Mouse (Mus musculus): Measurements from ENCODE around the gene Mybbp1a.
"Not testable (repeated sequence)": the region's sequence is repeated elsewhere in the genome, so short reads cannot be mapped to it uniquely, and the experiment has no call there.

The Mybbp1a gene

GRCm38 (mm10) chr11:72413016-72413415 is 28.1 kb upstream of the Mybbp1a start:
- DNase-seq (ENCODE audit: low spot score in 2 of 2), result no peak

GRCm38 (mm10) chr11:72413601-72414190 is 27.5 kb upstream of the Mybbp1a start:
- DNase-seq (ENCODE audit: low spot score in 2 of 2), result no peak

GRCm38 (mm10) chr11:72415155-72415554 is 26.0 kb upstream of the Mybbp1a start:
- no peak for DNase-seq (ENCODE audit: low spot score in 2 of 2)

- DNase-seq (ENCODE audit: low spot score in 2 of 2), result no peak
Observed at GRCm38 (mm10) chr11:72416666-72417065, 24.5 kb upstream of the Mybbp1a start.

GRCm38 (mm10) chr11:72417376-72417775 is 23.8 kb upstream of the Mybbp1a start:
- no peak for DNase-seq (ENCODE audit: low spot score in 2 of 2)

GRCm38 (mm10) chr11:72418227-72418626 is 22.9 kb upstream of the Mybbp1a start:
- no peak for DNase-seq (ENCODE audit: low spot score in 2 of 2)

- no peak for DNase-seq (ENCODE audit: low spot score in 2 of 2)
Observed at GRCm38 (mm10) chr11:72419006-72419405, 22.1 kb upstream of the Mybbp1a start.

GRCm38 (mm10) chr11:72420460-72421122 is 20.6 kb upstream of the Mybbp1a start:
- DNase-seq (ENCODE audit: low spot score in 2 of 2), result no peak

- no peak for DNase-seq (ENCODE audit: low spot score in 2 of 2)
Observed at GRCm38 (mm10) chr11:72421518-72422278, 19.5 kb upstream of the Mybbp1a start.

- no peak for DNase-seq (ENCODE audit: low spot score in 2 of 2)
Observed at GRCm38 (mm10) chr11:72423686-72424085, 17.5 kb upstream of the Mybbp1a start.

GRCm38 (mm10) chr11:72425201-72425600 is 16.0 kb upstream of the Mybbp1a start:
- no peak for DNase-seq (ENCODE audit: low spot score in 2 of 2)

- no peak for DNase-seq (ENCODE audit: low spot score in 2 of 2)
Observed at GRCm38 (mm10) chr11:72426884-72427283, 14.3 kb upstream of the Mybbp1a start.

- peak; percentile 57 to 80 for DNase-seq (ENCODE audit: low spot score in 2 of 2)
Observed at GRCm38 (mm10) chr11:72428694-72429093, 12.5 kb upstream of the Mybbp1a start.

GRCm38 (mm10) chr11:72429288-72429690 is 11.9 kb upstream of the Mybbp1a start:
- peak; percentile 60 to 71 for DNase-seq (ENCODE audit: low spot score in 2 of 2)

GRCm38 (mm10) chr11:72430311-72431068 is 10.7 kb upstream of the Mybbp1a start:
- not testable (repeated sequence) for DNase-seq (ENCODE audit: low spot score in 2 of 2)

GRCm38 (mm10) chr11:72434963-72435693 is 6.0 kb upstream of the Mybbp1a start, which contains the start of gene Ggt6:
Gene Ggt6, plus strand, starts transcription at chr11:72435526.
- DNase-seq (ENCODE audit: low spot score in 2 of 2), result no peak

GRCm38 (mm10) chr11:72435694-72436045 is 5.5 kb upstream of the Mybbp1a start:
- no peak for DNase-seq (ENCODE audit: low spot score in 2 of 2)

- no peak for DNase-seq (ENCODE audit: low spot score in 2 of 2)
Observed at GRCm38 (mm10) chr11:72436271-72436670, 4.9 kb upstream of the Mybbp1a start.

- DNase-seq (ENCODE audit: low spot score in 2 of 2), result no peak
Observed at GRCm38 (mm10) chr11:72436756-72437650, 4.2 kb upstream of the Mybbp1a start.

GRCm38 (mm10) chr11:72438411-72438810 is 2.7 kb upstream of the Mybbp1a start:
- no peak for DNase-seq (ENCODE audit: low spot score in 2 of 2)

All from thymus, postnatal 10 days (tissue).